Mouse (Mus musculus): Measurements from ENCODE around the gene Copz2. TPM values are rescaled to one million over a fixed set of nuclear protein-coding genes. Genes with fewer than 3 reads are reported as not detected.

Gene Copz2
- polyA plus RNA-seq, 1 experiment from 2014 or later: 16.3 TPM

GRCm38 (mm10) chr11:96832541-96832940, 17.1 kb upstream of the Copz2 start:
- H3K4me2 ChIP-seq (ENCODE audit: low read length): no peak overlapping the region
- ATAC-seq: no peak
- no peak overlapping the region for H3K4me3 ChIP-seq (ENCODE audit: low read depth, low read length)
- 91% methylated on average over 3 of the region's 3 CpGs for WGBS
- no peaks in the 10 kb centered on the region for H3K9me3 ChIP-seq (replicated peaks; ENCODE audit: control insufficient read depth, low read length, poor library complexity, severe bottlenecking)
- no peaks in the 10 kb centered on the region for H3K27me3 ChIP-seq (ENCODE audit: control insufficient read depth, insufficient read depth, low read depth, low read length)
- H3K36me3 ChIP-seq (ENCODE audit: control insufficient read depth, insufficient read depth, low read length): no peaks in the 10 kb centered on the region
- H3K9ac ChIP-seq (ENCODE audit: low read depth, low read length): no peak overlapping the region
- peaks cover 19% of the 10 kb centered on the region for H3K4me1 ChIP-seq (ENCODE audit: control insufficient read depth, insufficient read depth, low read length)
- H3K27ac ChIP-seq (ENCODE audit: low read length): no peak overlapping the region

- no peak overlapping the region for H3K27ac ChIP-seq (ENCODE audit: low read length)
- no peak overlapping the region for H3K4me2 ChIP-seq (ENCODE audit: low read length)
- H3K4me1 ChIP-seq (ENCODE audit: control insufficient read depth, insufficient read depth, low read length): peaks cover 14% of the 10 kb centered on the region
- no peak for ATAC-seq
- no peak overlapping the region for H3K4me3 ChIP-seq (ENCODE audit: low read depth, low read length)
- H3K36me3 ChIP-seq (ENCODE audit: control insufficient read depth, insufficient read depth, low read length): no peaks in the 10 kb centered on the region
- H3K9ac ChIP-seq (ENCODE audit: low read depth, low read length): no peak overlapping the region
- H3K27me3 ChIP-seq (ENCODE audit: control insufficient read depth, insufficient read depth, low read depth, low read length): no peaks in the 10 kb centered on the region
- WGBS: 68% methylated on average over 2 of the region's 2 CpGs
- no peaks in the 10 kb centered on the region for H3K9me3 ChIP-seq (replicated peaks; ENCODE audit: control insufficient read depth, low read length, poor library complexity, severe bottlenecking)
These were observed 16.7 kb upstream of the Copz2 start for GRCm38 (mm10) chr11:96832973-96833372.

GRCm38 (mm10) chr11:96834127-96834526, 15.5 kb upstream of the Copz2 start:
- ATAC-seq: no peak
- WGBS: 100% methylated on average over 1 of the region's 1 CpGs

GRCm38 (mm10) chr11:96837298-96837697, 12.4 kb upstream of the Copz2 start:
- WGBS: 33% methylated on average over 9 of the region's 9 CpGs
- H3K36me3 ChIP-seq (ENCODE audit: control insufficient read depth, insufficient read depth, low read length): no peaks in the 10 kb centered on the region
- ATAC-seq: no peak
- H3K4me3 ChIP-seq (ENCODE audit: low read depth, low read length): no peak overlapping the region
- no peaks in the 10 kb centered on the region for H3K27me3 ChIP-seq (ENCODE audit: control insufficient read depth, insufficient read depth, low read depth, low read length)
- no peak overlapping the region for H3K27ac ChIP-seq (ENCODE audit: low read length)
- H3K9ac ChIP-seq (ENCODE audit: low read depth, low read length): no peak overlapping the region
- H3K4me2 ChIP-seq (ENCODE audit: low read length): no peak overlapping the region
- no peaks in the 10 kb centered on the region for H3K9me3 ChIP-seq (replicated peaks; ENCODE audit: control insufficient read depth, low read length, poor library complexity, severe bottlenecking)
- no peaks in the 10 kb centered on the region for H3K4me1 ChIP-seq (ENCODE audit: control insufficient read depth, insufficient read depth, low read length)

More at GRCm38 (mm10) chr11:96834127-96834526, 15.5 kb upstream of the Copz2 start:
- Histone ChIP-seq H3K36me3 (ENCODE audit: control insufficient read depth, insufficient read depth, low read length) (no peaks in the 10 kb centered on the region), H3K27me3 (ENCODE audit: control insufficient read depth, insufficient read depth, low read depth, low read length) (no peaks in the 10 kb centered on the region), H3K4me3 (ENCODE audit: low read depth, low read length) (no peak overlapping the region), H3K27ac (ENCODE audit: low read length) (no peak overlapping the region), H3K4me2 (ENCODE audit: low read length) (no peak overlapping the region), H3K4me1 (ENCODE audit: control insufficient read depth, insufficient read depth, low read length) (peaks cover 5% of the 10 kb centered on the region), H3K9ac (ENCODE audit: low read depth, low read length) (no peak overlapping the region), H3K9me3 (replicated peaks; ENCODE audit: control insufficient read depth, low read length, poor library complexity, severe bottlenecking) (no peaks in the 10 kb centered on the region)

- ATAC-seq: no peak
- Histone ChIP-seq H3K4me1 (ENCODE audit: control insufficient read depth, insufficient read depth, low read length) (no peaks in the 10 kb centered on the region), H3K4me2 (ENCODE audit: low read length) (no peak overlapping the region), H3K4me3 (ENCODE audit: low read depth, low read length) (no peak overlapping the region), H3K9ac (ENCODE audit: low read depth, low read length) (no peak overlapping the region), H3K9me3 (replicated peaks; ENCODE audit: control insufficient read depth, low read length, poor library complexity, severe bottlenecking) (no peaks in the 10 kb centered on the region), H3K27me3 (ENCODE audit: control insufficient read depth, insufficient read depth, low read depth, low read length) (no peaks in the 10 kb centered on the region), H3K36me3 (ENCODE audit: control insufficient read depth, insufficient read depth, low read length) (no peaks in the 10 kb centered on the region), H3K27ac (ENCODE audit: low read length) (no peak overlapping the region)
- WGBS: 81% methylated on average over 4 of the region's 4 CpGs
These were observed 11.3 kb upstream of the Copz2 start for GRCm38 (mm10) chr11:96838341-96838740.

- Histone ChIP-seq H3K4me2 (ENCODE audit: low read length) (no peak overlapping the region), H3K27ac (ENCODE audit: low read length) (no peak overlapping the region), H3K27me3 (ENCODE audit: control insufficient read depth, insufficient read depth, low read depth, low read length) (no peaks in the 10 kb centered on the region), H3K4me1 (ENCODE audit: control insufficient read depth, insufficient read depth, low read length) (no peaks in the 10 kb centered on the region), H3K4me3 (ENCODE audit: low read depth, low read length) (no peak overlapping the region), H3K9me3 (replicated peaks; ENCODE audit: control insufficient read depth, low read length, poor library complexity, severe bottlenecking) (no peaks in the 10 kb centered on the region), H3K36me3 (ENCODE audit: control insufficient read depth, insufficient read depth, low read length) (no peaks in the 10 kb centered on the region), H3K9ac (ENCODE audit: low read depth, low read length) (no peak overlapping the region)
- ATAC-seq: no peak
- WGBS: 86% methylated on average over 7 of the region's 7 CpGs
These were observed 10.2 kb upstream of the Copz2 start for GRCm38 (mm10) chr11:96839428-96839827.

GRCm38 (mm10) chr11:96839877-96840276, 9.8 kb upstream of the Copz2 start:
- WGBS: 74% methylated on average over 3 of the region's 3 CpGs
- Histone ChIP-seq H3K4me2 (ENCODE audit: low read length) (no peak overlapping the region), H3K9ac (ENCODE audit: low read depth, low read length) (no peak overlapping the region), H3K36me3 (ENCODE audit: control insufficient read depth, insufficient read depth, low read length) (no peaks in the 10 kb centered on the region), H3K4me3 (ENCODE audit: low read depth, low read length) (no peak overlapping the region), H3K27me3 (ENCODE audit: control insufficient read depth, insufficient read depth, low read depth, low read length) (no peaks in the 10 kb centered on the region), H3K9me3 (replicated peaks; ENCODE audit: control insufficient read depth, low read length, poor library complexity, severe bottlenecking) (no peaks in the 10 kb centered on the region), H3K27ac (ENCODE audit: low read length) (no peak overlapping the region), H3K4me1 (ENCODE audit: control insufficient read depth, insufficient read depth, low read length) (no peaks in the 10 kb centered on the region)
- ATAC-seq: no peak

- Histone ChIP-seq H3K27ac (ENCODE audit: low read length) (no peak overlapping the region), H3K4me3 (ENCODE audit: low read depth, low read length) (no peak overlapping the region), H3K27me3 (ENCODE audit: control insufficient read depth, insufficient read depth, low read depth, low read length) (no peaks in the 10 kb centered on the region), H3K4me2 (ENCODE audit: low read length) (no peak overlapping the region), H3K9me3 (replicated peaks; ENCODE audit: control insufficient read depth, low read length, poor library complexity, severe bottlenecking) (no peaks in the 10 kb centered on the region), H3K36me3 (ENCODE audit: control insufficient read depth, insufficient read depth, low read length) (no peaks in the 10 kb centered on the region), H3K9ac (ENCODE audit: low read depth, low read length) (no peak overlapping the region), H3K4me1 (ENCODE audit: control insufficient read depth, insufficient read depth, low read length) (no peaks in the 10 kb centered on the region)
- no peak for ATAC-seq
- 44% methylated on average over 8 of the region's 8 CpGs for WGBS
These were observed 9.4 kb upstream of the Copz2 start for GRCm38 (mm10) chr11:96840290-96840689.

- Histone ChIP-seq H3K36me3 (ENCODE audit: control insufficient read depth, insufficient read depth, low read length) (no peaks in the 10 kb centered on the region), H3K9me3 (replicated peaks; ENCODE audit: control insufficient read depth, low read length, poor library complexity, severe bottlenecking) (no peaks in the 10 kb centered on the region), H3K4me3 (ENCODE audit: low read depth, low read length) (no peak overlapping the region), H3K27ac (ENCODE audit: low read length) (no peak overlapping the region), H3K27me3 (ENCODE audit: control insufficient read depth, insufficient read depth, low read depth, low read length) (no peaks in the 10 kb centered on the region), H3K9ac (ENCODE audit: low read depth, low read length) (no peak overlapping the region), H3K4me1 (ENCODE audit: control insufficient read depth, insufficient read depth, low read length) (no peaks in the 10 kb centered on the region), H3K4me2 (ENCODE audit: low read length) (no peak overlapping the region)
- 62% methylated on average over 3 of the region's 3 CpGs for WGBS
- no peak for ATAC-seq
These were observed 6.0 kb upstream of the Copz2 start for GRCm38 (mm10) chr11:96843627-96844026.
